Mouse (Mus musculus) left cerebral cortex, adult 9 months (tissue): ENCODE results near the gene Iqcn.

ENCODE experiments used
- DNase-seq, 2 experiments: peaks; one replicate each; pipeline ENCODE4 v3.0.0; 2022; ENCODE audit warnings: low spot score in 2 of 2

Iqcn gene

DNA sequence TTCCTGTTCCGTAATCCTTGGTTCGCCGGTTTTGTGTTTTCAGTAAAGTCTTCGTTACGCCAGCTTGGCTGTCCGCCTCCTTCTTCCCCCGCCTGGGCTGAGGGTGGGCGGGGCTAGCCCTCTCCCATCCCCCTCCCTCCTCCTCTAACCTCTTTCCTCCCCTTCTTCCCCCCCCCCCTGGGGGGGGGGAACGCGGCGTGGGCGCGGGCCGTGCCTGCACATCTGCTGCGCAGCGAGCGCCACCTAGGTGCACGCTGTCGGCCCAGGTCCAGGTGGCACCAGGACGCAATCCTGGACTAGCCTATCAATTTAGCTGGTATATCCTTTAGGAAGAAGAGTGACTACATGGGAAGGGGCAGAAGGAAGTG is 2.7 kb upstream of the Iqcn start:
- peak; percentile 79 to 85 for DNase-seq

DNA sequence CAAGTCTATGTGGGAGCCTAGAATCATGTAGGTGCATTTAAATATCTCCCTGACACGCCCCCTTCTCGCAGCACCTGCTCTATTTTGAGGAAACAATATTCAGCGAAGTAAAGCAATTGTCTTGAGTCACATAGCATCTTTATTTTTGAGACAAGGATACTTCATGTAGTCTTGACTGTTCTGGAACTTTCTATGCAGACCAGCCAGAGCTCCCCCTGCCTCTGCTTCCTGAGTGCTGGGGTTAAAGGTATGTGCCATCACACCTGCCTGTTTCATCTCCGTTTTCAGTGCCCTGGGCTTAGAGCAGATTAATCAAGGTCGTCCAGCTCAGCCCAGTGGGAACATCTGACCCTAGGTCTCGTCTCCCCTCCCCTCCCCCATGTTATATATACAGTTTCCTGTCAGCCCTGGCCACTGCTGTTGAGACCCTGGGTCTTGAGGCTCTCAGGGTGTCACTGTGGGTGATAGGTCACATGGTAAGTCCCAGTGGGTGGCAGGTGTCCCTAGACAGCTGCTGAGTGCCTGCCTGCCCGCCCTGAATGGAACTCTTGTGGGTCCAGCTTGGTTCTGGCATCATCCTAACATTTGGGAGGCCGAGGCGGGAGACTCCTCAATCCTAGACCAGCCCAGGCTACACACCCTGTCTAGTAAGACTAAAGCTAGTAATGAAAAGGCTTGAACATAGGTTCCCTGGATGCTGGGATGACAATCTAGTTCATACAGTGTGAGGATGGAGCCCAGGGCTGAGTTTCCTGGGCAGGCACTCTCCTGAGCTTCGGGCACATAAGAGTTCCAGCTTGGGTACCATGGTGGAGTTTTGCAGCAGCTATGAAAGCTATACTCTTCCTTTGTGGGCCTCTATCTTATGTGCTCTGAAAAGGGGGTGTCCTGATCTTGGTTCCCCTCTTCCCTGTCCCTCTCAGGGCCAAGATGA is 1.9 kb upstream of the Iqcn start:
- no peak for DNase-seq

DNA sequence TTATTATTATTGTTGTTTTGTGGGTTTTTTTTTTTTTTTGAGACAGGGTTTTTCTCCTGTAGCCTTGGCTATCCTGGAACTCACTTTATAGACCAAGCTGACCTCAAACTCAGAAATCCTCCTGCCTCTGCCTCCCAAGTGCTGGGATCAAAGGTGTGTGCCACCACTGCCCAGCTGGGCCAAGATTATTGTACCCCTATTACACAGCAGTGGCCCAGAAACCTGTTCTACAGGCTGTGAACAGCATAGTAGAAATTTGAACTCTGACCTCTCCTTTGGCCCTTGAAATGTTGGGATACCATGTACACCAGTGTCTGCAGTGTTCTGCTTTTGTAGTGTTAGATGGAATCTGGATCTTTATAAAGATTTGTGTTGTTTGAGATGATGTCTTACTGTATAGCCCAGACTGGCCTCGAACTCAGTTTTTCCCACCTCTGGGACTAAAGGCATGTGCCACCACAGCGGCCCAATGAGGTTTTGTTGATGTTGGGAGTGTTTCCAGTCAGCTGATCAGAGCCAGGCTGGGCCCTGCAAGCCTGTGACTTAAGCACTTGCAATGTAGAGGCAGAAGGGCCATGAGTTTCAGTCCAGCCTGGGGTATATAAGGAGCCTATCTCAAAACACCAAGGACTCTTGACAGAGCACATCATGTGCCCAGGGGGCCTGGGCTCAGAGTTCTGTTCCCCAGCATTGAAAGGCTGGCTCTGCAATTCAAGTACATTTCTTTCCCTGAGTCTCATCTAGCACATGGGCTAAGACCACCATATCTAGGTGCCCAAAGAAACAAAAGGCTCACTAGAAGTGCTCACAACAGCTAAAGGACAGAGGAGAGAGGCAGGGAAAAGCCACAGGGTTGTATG is 1.0 kb upstream of the Iqcn start:
- no peak for DNase-seq

DNA sequence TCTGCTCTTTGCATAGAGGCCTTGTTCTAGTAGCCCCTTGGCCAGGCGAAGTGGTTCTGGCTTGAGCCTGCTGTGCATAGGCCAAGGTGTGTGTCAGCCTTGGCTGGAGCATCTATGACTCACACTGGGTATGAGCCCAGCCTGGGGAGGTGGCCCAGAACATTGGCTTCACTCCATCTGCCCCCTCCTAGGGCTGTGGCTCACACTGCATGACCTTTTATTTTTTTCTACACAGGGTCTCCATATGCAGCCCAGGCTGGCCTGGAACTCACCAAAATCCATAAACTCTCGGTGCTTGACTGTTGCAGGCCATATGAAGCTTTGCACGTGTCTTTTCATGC is 445 bp upstream of the Iqcn start:
- DNase-seq, result no peak

DNA sequence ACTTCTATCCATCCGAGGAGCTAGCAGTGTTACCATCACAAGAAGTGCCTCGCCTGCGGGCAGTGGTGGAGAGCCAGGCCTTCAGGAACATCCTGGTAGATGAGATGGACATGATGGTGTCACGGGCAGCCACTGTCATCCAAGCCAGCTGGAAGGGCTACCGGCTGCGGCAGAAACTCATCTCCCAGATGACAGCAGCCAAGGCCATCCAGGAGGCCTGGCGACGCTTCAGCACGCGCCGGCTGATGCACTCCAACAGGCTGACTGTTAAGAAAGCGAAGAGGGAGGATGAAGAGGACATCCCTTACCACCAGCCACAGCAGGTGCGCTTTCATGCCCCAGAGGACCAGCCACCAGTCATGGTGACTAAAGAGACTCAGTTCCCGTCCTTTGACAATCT is 5.0 kb downstream of the Iqcn start:
- no peak for DNase-seq

DNA sequence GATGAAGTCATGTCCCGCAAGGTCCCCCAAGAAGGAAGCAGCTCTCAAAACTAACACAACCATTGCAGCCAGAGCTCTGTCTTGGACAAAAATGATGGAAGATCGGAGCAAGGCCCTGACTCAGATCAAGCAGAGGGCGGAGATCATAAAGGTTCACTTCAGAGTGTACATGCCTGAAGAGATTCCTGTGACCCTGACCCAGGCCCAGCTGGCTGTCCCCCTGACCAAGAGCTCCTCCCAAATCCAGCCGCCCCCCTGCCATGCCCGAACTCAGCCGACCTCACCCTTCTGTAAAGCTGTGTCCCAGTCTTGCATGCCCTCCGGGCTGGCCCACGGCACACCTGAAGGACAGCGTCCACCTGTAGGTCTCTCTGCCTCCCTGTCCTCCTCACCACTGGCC is 6.5 kb downstream of the Iqcn start:
- no peak for DNase-seq

DNA sequence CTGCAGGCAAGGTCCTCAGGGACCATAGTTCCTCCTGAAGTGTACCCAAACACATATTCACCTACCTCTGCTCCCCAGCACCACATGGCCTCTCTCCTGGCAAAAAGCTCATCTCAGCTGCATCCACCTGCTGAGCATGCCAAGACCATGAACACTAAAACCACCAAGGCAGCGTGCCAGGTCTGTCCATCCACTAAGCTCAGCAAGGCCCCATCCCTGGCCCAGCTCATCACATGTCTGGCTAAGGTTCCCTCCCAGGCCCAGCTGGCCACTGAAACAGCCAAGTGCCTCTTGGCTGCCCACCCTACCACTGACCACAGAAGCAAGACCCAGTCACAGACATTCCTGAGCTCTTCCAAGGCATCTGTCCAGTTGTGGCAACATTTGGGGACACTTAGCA is 7.0 kb downstream of the Iqcn start:
- no peak for DNase-seq

DNA sequence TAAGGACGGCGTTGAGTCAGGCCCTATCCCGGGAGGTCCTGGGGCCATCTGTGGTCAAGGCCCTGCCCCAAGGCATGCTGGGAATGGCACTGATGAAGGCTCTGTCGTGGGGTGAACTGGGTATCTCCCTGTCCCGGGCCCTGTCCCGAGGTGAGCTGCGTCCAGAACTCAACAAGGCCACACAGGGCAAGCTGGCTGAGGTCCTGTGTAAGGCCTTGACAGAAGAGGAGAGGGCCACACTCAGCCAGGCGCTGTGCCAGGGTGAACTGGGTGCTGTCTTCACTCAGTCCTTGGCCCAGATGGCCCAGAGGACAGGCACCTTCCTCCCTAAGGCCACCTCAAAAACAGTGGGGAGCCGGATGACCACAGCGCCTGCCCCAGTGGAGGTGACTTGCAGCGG is 7.8 kb downstream of the Iqcn start:
- DNase-seq, result no peak

DNA sequence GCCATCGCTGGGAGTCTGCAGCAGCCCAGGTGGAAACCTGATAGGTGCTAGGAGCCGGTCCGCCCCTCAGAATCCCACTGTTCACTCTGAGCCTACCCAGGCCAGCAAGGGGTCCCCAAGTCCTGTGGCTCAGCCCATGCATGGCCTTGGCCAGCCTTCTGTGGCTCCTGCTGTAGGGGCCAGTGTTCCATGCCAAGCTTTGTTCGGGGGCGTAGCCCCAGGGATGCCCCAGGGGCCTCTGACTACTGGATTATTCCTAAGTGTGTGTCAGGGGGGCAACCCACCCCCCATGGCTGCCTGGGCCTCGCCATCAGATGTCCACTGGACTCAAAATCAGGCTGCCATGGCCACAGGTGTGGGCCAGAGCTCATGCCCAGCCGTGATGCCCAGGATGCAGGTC is 10.7 kb downstream of the Iqcn start:
- no peak for DNase-seq

DNA sequence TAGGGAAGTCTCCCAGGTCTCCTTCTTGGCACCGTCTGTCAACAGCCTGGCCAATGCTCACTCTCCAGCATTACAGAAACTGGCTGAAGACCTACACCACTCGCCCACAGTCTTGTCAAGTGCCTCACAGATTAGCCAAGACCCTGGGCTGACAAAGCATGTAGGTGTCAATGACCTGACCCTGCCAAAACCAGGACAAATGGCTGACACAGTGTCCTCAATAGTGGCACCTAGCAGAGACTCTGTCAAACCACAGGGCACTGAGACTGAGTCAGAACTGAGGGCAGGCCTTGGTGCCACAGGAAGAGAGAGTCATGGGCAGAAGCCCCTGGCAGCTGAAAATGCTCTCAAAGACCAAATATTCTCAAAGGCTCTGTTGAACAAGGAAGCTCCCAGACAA is 11.8 kb downstream of the Iqcn start:
- DNase-seq, result no peak

DNA sequence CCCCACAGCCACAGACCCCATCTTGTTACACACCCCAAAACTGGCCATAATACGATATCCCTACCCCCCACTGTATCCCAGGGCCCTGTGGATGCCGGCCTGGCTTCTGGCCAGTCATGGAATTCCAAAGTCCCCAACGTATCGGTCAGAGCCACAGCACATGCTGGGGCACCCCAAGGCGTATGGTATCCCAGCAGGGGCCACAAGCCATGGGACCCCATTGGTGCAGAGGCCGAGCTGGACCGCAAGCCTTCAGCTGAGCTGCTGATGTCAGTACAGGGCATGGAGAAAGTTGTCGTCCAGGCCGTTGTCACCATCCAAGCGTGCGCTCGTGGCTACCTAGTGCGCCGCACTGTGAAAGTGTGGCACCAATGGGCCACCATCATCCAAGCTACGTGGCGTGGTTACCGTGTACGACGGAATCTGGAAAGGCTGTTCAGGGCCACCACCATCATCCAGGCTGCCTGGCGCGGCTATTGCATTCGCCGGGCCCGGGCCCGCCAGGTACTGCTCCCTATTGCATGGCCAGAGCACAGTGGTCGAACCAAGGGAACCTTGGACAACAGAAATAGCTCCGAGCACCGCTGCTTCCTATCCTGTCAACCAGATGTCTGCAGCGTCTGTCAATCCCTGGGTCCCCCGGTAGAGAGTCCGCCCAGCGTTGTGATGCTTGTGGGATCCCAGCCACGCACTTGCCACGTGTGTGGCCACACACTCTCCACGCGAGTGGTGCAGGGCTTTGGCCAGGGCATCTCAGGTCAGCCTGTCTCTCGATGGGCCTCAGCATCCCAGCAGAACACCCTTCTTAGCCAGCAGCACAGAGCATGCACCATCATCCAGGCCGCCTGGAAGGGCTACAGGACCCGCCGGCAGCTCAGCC is 13.5 kb downstream of the Iqcn start:
- DNase-seq, result no peak

DNA sequence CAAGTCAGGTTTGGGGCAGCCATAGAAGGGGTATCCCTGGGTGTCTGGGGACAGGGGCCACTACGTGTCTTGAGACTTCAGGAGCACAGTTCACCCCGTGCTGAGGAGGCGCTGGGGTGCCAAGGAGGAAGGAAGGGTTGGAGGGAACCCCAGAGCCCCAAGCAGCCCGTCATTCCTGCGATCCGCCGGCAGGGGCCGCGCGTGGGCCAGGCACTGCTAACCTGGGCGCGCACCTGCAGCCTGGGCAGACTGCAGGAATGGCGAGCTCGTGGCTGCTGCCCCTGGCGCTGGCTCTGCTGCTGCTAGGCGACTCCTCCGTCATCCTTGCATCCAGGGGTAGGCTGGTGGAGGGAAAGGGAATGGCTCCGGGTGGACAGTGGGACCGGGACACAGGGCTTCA is 15.0 kb downstream of the Iqcn start, which contains the start of gene Gm3336:
Gene Gm3336, plus strand, starts transcription at position 247 of the 400 bp plus-strand sequence.
- peak in 1 of 2 experiments; percentile 65 for DNase-seq

DNA sequence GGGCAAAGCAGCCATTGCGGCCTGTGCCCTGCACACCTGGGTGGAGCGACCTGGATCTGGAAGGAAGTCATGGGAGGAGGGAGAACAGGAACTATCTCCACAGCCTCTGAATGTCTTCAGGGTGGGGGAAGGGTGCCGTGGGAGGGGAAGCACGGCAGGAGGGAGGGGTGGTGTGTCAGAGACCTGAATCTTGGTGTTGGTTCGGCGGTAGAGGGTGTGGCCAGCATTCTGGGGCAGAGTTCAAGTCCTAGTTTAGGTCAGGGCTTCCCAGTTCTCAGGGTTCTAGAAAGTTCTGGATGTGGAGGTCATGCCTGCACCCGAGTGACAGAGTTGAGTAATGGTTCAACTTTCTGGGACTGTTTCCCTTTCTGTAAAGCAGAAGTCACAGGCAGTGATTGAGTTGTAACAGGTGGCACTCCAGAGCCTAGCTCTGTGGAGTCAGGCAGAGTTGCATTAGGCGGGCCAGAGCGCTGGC is 16.6 kb downstream of the Iqcn start:
- no peak for DNase-seq

DNA sequence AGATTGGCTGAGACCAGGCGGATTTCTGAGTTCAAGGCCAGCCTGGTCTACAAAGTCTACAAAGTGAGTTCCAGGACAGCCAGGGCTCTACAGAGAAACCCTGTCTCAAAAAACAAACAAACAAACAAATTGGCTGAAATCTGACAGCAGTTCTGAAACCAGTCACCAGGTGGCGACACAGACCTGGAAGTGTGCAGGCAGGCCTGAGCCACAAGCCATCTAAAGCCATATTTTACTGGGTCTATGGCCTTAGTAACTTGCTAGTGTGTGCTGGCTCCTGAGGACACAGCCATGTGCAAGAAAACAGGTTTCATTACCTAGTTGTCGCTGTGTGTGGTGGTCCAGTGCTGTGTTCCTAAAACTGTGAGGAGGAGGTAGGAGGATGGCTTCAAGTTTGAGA is 17.5 kb downstream of the Iqcn start:
- DNase-seq, result peak in 1 of 2 experiments; percentile 87

DNA sequence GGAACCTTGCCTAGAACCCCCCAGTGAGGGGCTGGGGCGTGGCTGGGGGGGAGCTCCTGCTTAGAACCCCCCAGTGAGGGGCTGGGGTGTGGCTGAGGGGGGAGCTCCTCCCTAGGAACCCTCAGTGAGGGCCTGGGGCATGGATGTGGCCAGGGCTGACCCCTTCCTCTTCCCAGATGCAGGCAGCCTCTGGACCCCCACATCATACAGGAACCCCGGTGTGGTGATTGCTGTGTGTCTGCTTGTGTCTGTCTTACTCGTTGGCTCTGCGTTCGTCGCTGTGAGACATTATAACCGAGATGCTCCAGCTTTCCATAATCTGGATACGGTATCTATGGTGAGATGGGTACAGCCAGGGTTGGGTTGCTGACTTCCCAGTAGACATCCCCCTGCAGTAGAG is 18.3 kb downstream of the Iqcn start:
- DNase-seq, result no peak

DNA sequence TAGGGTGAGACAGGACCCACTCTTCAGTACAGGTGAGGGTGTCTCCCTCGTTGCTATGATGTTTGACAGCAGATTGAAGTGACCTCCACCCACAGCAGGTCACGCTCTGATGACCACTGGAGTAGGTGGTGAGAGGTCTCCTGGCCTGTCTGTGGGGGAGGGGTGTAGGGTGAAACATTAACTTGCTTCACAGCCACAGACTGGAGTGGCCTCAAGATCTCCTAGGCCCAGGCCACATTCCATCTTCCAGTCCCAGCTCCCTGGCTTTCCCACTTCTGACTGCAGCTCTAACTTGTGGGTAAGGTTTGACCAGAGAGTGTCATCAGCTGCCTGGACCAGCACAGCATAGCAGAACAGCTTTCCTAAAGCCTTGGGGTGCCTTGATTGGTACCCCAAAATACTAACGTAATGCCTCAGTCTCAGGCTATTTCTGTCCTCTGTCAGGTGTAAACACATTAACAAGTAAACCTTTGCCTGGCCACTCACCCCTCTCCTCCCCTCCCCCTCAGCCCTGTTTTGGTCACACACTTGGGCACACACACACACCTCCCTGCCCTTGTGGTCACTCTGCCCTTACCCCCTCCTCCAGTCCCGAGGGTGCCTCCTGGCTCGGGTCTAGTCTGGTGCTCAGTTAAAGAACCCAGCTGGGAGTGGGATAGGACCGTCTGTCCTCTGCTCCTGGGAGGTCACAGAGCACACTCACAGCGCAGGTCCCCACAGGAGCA is 20.4 kb downstream of the Iqcn start, which contains the start of gene Pde4c:
Gene Pde4c, plus strand, starts transcription at position 235 of the 725 bp plus-strand sequence.
- DNase-seq, result no peak

DNA sequence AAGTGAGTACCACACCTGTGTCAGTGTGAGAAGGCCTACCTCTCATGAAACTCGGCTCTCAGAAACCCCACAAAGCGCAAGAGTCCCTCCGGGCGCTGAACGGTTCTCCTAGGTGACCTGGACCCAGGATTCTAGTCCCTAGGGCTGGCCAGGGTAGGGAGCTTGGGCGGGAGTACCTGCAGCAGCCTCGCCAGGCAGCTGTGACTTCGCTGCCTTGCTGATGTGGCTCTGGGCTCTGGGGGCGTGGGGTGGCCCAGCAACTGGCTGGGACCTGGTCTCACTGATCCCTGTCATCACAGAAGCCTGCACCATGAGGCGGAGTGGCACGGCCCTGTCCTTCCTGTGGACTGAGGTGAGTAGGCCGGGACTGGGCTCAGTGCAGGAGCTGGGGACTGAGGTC is 21.0 kb downstream of the Iqcn start:
- DNase-seq, result no peak

DNA sequence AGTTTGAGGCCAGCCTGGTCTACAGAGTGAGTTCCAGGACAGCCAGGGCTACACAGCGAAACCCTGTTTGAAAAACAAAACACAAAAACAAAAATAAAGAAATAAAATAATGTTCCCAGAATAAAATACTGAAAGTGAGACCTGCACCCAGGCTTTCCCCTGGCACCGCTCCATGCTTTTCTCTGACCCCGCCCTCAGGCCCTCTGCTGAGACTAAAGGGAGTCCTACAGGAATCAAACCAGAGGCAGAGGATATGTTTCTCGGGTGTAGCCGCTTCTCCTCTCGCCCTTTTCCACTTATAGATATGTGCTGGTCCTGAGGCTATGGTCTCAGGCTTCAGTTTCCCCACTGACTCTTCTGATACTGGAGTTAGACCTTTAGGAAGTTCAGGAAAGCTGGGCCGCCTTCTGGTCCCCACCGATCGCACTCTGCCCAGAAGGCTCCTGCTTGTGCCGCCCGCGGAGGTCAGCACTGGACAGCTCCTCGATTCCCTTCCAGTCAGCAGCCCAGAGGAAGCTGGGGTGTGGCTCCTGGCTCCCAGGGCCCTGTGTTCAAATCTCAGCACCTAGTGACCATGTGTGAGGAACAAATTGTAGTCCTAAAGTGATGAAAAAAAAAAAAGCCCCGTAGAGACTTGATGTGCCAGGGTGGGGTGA is 22.7 kb downstream of the Iqcn start:
- DNase-seq, result no peak

DNA sequence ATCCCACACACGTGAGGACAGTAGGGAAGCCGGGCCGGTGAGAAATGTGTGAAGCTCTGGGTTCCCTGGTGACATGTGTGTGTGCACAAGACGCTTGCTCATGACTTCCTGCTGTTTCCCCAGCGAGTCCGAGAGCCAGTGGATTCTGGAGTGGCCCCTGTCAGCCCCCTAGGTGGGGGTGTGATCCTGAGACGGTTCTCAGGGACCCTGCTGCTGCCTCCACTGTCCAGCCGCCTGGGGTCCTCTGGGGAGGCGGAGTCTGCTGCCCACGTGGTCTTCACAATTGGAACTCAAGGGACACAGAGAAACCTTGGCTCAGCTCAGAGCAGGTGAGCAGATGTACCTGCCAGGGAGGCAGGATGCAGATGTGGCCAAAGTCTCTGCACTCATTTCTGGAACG is 23.5 kb downstream of the Iqcn start:
- DNase-seq, result no peak

DNA sequence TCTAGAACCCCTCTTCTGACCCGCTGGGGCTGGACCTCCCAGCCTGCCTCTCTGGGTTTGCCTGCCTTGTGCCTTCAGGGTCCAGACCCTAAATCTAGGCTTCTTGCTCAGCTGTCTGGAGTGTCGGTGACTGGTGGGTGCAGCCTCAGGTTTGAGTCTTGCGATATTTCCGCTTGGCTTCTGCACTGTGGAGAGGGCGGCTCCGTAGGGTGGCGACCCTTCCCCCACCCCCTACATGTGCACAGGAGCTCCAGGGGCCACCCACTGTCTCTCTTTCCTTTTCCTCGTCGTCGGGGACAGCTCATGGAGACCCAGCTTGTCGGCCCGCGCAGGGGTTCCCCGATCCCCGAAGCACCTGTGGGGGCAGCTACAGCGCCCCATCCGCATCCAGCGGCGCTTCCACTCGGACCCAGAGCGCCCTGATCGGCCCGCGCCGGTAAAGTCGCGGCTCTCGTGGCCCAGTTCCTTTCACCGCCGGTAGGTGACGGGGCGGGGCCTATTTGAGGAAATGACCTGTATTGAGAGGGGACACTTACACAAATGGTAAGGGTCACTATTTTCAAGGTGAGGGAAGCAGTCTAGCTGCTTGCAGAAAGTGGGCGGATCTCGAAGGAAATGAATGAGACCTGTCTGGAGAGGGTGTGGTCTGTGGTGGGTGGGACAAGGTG is 26.7 kb downstream of the Iqcn start:
- no peak for DNase-seq
